Mouse (Mus musculus) lung, embryonic 14.5 days (tissue): ENCODE measurements around the gene Calml4. TPM values are rescaled to one million over a fixed set of nuclear protein-coding genes. Genes with fewer than 3 reads are reported as not detected.
"Not testable (repeated sequence)": the region's sequence is repeated elsewhere in the genome, so short reads cannot be mapped to it uniquely, and the experiment has no call there.

Source experiments
- ATAC-seq: fragments of 200-750 bp; cut with Nextera tagmentation; 2 replicates; pipeline ENCODE4 v1.8.0; 2017; ENCODE audit warnings: mild to moderate bottlenecking, moderate TSS enrichment, moderate library complexity; ENCODE audit not compliant: insufficient read depth
- DNase-seq: peaks from one replicate; pipeline ENCODE4 v3.0.0-alpha.2; 2015
- H3K27ac ChIP-seq: fragments of 300-500 bp; sonication (generic); 2 replicates; pipeline ENCODE4 v1.5.1; 2014; ENCODE audit warnings: low read depth, mild to moderate bottlenecking, moderate library complexity
- H3K27me3 ChIP-seq: fragments of 300-500 bp; sonication (generic); 2 replicates; pipeline ENCODE4 v1.6.1; 2014; ENCODE audit warnings: low read length, control low read depth; ENCODE audit not compliant: insufficient read depth
- H3K36me3 ChIP-seq: fragments of 300-500 bp; sonication (generic); 2 replicates; pipeline ENCODE4 v1.6.1; 2014; ENCODE audit warnings: control low read depth; ENCODE audit not compliant: insufficient read depth
- H3K4me1 ChIP-seq: fragments of 300-500 bp; sonication (generic); 2 replicates; pipeline ENCODE4 v1.6.1; 2014; ENCODE audit warnings: antibody characterized with exemption, control low read depth; ENCODE audit not compliant: insufficient read depth
- H3K4me2 ChIP-seq: fragments of 300-500 bp; sonication (generic); 2 replicates; pipeline ENCODE4 v1.6.1; 2014; ENCODE audit warnings: mild to moderate bottlenecking
- H3K4me3 ChIP-seq: fragments of 300-500 bp; sonication (generic); 2 replicates; pipeline ENCODE4 v1.5.1; 2014; ENCODE audit warnings: low read depth, low read length
- H3K9ac ChIP-seq: fragments of 300-500 bp; sonication (generic); 2 replicates; pipeline ENCODE4 v1.6.1; 2014
- H3K9me3 ChIP-seq: fragments of 300-500 bp; sonication (generic); 2 replicates; pipeline ENCODE4 v1.6.1; 2016; ENCODE audit warnings: low read depth, low read length, control low read depth
- CTCF ChIP-seq: IDR thresholded peaks from 2 replicates; pipeline ENCODE4 v1.5.1; 2016; ENCODE audit warnings: antibody characterized with exemption, low read depth
- WGBS: fragments of 180-500 bp; shearing (Covaris S2); extraction: QIAGEN DNeasy Blood & Tissue Kit; methylation state at CpG from one replicate; pipeline ENCODE4 v1.1.7; 2014; 5-methylcytosine and 5-hydroxymethylcytosine counted together
- polyA plus RNA-seq: library from polyadenylated mRNA; unstranded; fragments of >200 nt; fragmentation: Nextera tagmentation; extraction: Ambion mirVana; gene quantifications from 2 replicates; pipeline ENCODE4 v1.2.1, GENCODE M21; 2014

Gene Calml4
- polyA plus RNA-seq, 1 experiment from 2014 or later: 11.6 TPM

GRCm38 (mm10) chr9:62860866-62861265 is 3.0 kb downstream of the Calml4 start:
- no peak overlapping the region for H3K9ac ChIP-seq
- WGBS: 69% methylated on average over 4 of the region's 4 CpGs
- H3K4me3 ChIP-seq: no peak overlapping the region
- no peak for TF ChIP-seq CTCF
- no peaks in the 10 kb centered on the region for H3K27me3 ChIP-seq
- no peaks in the 10 kb centered on the region for H3K9me3 ChIP-seq
- peaks cover 21% of the 10 kb centered on the region for H3K4me1 ChIP-seq
- no peak for DNase-seq
- no peak overlapping the region for H3K27ac ChIP-seq
- no peak for ATAC-seq
- H3K4me2 ChIP-seq: no peak overlapping the region
- H3K36me3 ChIP-seq: no peaks in the 10 kb centered on the region

DNA sequence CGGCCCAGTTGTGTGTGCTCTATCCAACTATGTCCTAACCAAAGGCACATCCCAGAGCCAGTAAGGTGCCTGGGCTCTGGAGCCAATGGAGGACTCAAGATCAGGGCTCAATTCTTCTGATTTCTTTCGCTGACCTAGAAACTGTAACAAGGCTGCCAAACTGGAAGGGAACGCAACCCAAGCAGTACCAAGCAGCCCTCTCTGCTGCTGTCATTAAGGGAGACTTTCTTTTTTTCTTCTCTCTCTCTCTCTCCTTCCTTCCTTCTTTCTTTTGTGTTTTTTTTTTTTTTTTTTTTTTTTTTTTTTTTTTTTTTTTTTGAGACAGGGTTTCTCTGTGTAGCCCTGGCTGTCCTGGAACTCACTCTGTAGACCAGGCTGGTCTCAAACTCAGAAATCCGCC is 11.4 kb downstream of the Calml4 start:
- H3K4me3 ChIP-seq, H3K9ac ChIP-seq, H3K4me2 ChIP-seq, H3K4me1 ChIP-seq, H3K27me3 ChIP-seq, DNase-seq, H3K27ac ChIP-seq, H3K36me3 ChIP-seq, ATAC-seq, H3K9me3 ChIP-seq: not testable (repeated sequence)
- 89% methylated on average over 4 of the region's 4 CpGs for WGBS

DNA sequence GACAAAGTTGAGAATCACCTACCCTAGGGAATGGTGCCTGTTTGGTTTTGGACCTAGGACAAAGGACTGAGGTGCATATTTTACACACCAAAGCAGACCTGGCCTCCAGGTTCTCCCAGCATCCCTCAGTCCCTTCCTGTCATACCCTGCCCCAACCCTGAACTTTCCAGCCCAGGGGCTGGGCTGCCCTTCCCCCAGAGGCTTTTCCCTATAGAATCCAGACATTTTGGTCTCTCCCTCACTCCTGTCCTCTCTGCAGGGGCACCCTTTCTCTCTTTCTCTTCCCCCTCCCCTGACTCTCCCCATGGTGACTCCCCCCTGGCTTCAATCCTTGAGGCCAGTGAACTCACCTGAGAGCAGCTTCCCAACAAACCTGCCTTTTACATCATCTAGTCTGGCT is 12.8 kb downstream of the Calml4 start:
- no peak overlapping the region for H3K4me2 ChIP-seq
- no peak for TF ChIP-seq CTCF
- no peak overlapping the region for H3K9ac ChIP-seq
- no peak overlapping the region for H3K27ac ChIP-seq
- DNase-seq (no peak), ATAC-seq (no peak)
- H3K4me1 ChIP-seq: no peaks in the 10 kb centered on the region
- no peaks in the 10 kb centered on the region for H3K36me3 ChIP-seq
- H3K27me3 ChIP-seq: no peaks in the 10 kb centered on the region
- no peak overlapping the region for H3K4me3 ChIP-seq
- no peaks in the 10 kb centered on the region for H3K9me3 ChIP-seq

DNA sequence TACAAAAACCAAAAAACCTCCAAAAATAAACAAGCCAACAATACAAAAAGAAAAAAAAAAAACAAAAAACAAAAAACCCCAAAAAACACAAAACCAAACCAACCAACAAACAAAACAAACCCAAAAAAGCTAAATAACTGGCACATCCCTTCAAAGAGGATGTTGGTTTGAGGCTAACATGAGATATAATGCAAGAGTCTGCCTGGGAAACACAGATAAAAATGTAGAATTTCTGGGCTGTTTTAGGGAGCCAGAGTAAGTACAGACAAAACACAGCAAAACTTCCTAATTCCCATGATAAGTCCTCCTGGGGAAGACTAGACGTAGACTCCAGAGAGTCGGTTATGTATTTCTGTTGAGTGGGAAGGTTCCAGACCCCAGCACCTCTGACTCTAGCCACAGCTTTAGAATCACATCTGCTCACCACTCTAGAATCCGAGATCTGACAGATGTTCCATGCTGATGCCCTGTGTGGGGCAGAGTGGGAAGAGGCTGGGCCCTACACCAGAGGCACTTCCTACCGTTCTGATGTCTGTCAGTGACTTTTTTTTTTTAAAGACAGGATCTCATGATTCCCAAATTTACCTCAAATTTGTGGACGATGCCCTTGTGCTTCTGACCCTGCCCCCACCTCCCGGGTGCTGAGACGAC is 19.2 kb downstream of the Calml4 start:
- Histone ChIP-seq H3K36me3 (peaks cover 17% of the 10 kb centered on the region), H3K4me3 (no peak overlapping the region), H3K27ac (no peak overlapping the region), H3K4me2 (no peak overlapping the region), H3K4me1 (no peaks in the 10 kb centered on the region; the same call in 1 of the 2 replicates), H3K9me3 (no peaks in the 10 kb centered on the region), H3K9ac (no peak overlapping the region), H3K27me3 (no peaks in the 10 kb centered on the region)
- ATAC-seq (no peak), DNase-seq (no peak)
- no peak for TF ChIP-seq CTCF
- WGBS: 75% methylated on average over 7 of the region's 7 CpGs

GRCm38 (mm10) chr9:62877825-62878224 is 19.9 kb downstream of the Calml4 start:
- Histone ChIP-seq H3K27ac (0 out of 2 replicates have a peak overlapping the region, but pooled peaks have one; percentile 2), H3K4me1 (no peaks in the 10 kb centered on the region; the same call in 1 of the 2 replicates), H3K9ac (no peak overlapping the region), H3K36me3 (peaks cover 22% of the 10 kb centered on the region), H3K27me3 (no peaks in the 10 kb centered on the region), H3K4me2 (no peak overlapping the region), H3K9me3 (no peaks in the 10 kb centered on the region), H3K4me3 (no peak overlapping the region)
- DNase-seq (peak; percentile 32), ATAC-seq (no peak; the same call in 1 of the 2 replicates)
- TF ChIP-seq CTCF: no peak
- 75% methylated on average over 2 of the region's 2 CpGs for WGBS

DNA sequence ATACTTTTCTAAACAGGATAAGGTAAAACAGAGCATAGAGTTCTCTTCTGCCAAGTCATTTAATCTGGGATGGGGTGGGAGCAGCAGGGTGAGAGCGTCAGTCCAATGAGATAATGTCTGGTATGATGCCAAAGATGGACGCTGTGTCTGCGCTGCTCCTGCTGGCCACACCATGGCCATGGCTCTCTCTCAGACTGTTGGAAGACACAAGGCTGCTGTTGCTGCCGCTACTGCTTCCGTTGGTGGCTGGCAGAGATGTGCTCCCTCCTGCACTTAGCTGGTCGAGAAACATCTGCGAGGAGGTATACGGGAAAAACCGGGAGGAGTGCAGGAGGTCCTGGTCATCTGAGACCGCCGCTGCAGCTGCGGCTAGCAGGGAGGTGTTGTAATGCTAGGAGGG is 24.0 kb downstream of the Calml4 start:
- H3K9ac ChIP-seq: no peak overlapping the region
- peak; percentile 44 for TF ChIP-seq CTCF
- no peaks in the 10 kb centered on the region for H3K9me3 ChIP-seq
- DNase-seq (peak; percentile 91), ATAC-seq (peak; percentile 93)
- WGBS: 38% methylated on average over 12 of the region's 12 CpGs
- no peak overlapping the region for H3K4me3 ChIP-seq
- peak overlapping the region; percentile 34; the same call in 1 of the 2 replicates for H3K4me2 ChIP-seq
- H3K27ac ChIP-seq: peak overlapping the region; percentile 51; the same call in 1 of the 2 replicates
- H3K27me3 ChIP-seq: no peaks in the 10 kb centered on the region
- H3K36me3 ChIP-seq: peaks cover 59% of the 10 kb centered on the region
- no peaks in the 10 kb centered on the region; the same call in 1 of the 2 replicates for H3K4me1 ChIP-seq

DNA sequence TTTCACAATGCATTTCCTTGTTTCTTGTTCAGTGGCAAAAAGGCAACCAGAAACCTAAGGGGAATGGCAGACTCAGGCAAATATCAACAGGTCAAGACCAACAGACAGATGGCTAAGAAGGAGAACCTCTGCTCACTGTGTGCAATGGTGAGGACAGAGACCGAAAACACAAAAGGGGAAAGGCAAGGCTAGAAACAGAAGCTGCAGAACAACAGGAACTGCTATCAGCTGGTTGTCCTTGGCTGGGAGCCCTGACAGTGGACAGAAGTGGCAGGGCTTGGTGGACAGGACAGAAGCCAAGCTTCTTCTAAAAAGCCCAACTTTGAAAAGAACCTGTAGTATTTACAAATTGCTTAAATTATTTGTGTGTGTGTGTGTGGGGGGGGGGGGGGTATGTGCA is 36.6 kb downstream of the Calml4 start:
- Histone ChIP-seq H3K9ac (no peak overlapping the region), H3K9me3 (no peaks in the 10 kb centered on the region), H3K27ac (no peak overlapping the region), H3K27me3 (no peaks in the 10 kb centered on the region), H3K36me3 (peaks cover 61% of the 10 kb centered on the region), H3K4me2 (no peak overlapping the region), H3K4me3 (no peak overlapping the region), H3K4me1 (no peaks in the 10 kb centered on the region)
- WGBS: 79% methylated on average over 1 of the region's 1 CpGs
- TF ChIP-seq CTCF: no peak
- ATAC-seq: no peak
- no peak for DNase-seq
